Comparison of ENCODE assay signal across 22 mouse cellular contexts in the genomic region with DNA sequence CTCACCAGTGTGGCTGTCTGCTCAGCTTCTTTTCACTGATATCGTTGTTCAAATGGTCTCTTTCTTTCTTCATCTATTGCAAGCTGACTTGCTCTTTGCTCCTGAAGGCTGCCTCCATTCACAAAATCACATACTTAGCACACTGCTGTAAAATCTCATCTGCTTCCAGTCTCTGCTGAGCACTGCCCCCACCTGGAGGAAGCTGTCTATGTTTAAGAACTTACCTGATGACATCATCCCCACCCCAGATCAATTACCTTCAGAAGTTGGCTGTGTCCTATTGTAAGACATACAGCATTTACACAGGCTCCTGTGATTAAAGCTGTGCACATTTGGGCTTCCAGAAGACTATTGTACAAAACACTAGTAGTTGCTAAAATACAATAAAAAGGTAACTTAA. TPM values are rescaled to one million over a fixed set of nuclear protein-coding genes. Genes with fewer than 3 reads are reported as not detected.
A peak's percentile ranks its signal among the peaks of the same experiment; 100 is the strongest.
DNase-seq lines count a peak whose midpoint lies in the region; ATAC-seq and TF ChIP-seq lines count a peak whose summit lies in the region.
"Had no signal": no experiment of that assay in that cellular context is flagged by ENCODE, and none has a peak within 500 bp of the region (broad histone marks: within the 10 kb centered on the region; RNA-seq: fewer than 3 reads in every experiment).

No protein-coding gene starts in this region.

- H3K9me3 ChIP-seq in heart, embryonic 11.5 days (replicated peaks; ENCODE audit: control insufficient read depth, low read length): no peaks in the 10 kb centered on the region
- no peaks in the 10 kb centered on the region for H3K9me3 ChIP-seq in intestine, postnatal 0 days (ENCODE audit: control insufficient read depth)
- no peaks in the 10 kb centered on the region for H3K9me3 ChIP-seq in intestine, embryonic 15.5 days
- H3K9me3 ChIP-seq: embryonic facial prominence, embryonic 12.5 days; heart, embryonic 13.5 days; hindbrain, embryonic 13.5 days had no signal

- no peaks in the 10 kb centered on the region for H3K27me3 ChIP-seq in heart, embryonic 11.5 days (ENCODE audit: control insufficient read depth, insufficient read depth, low read length)
- no peaks in the 10 kb centered on the region for H3K27me3 ChIP-seq in intestine, postnatal 0 days (replicated peaks; ENCODE audit: control insufficient read depth, insufficient read depth, low read length)
- no peaks in the 10 kb centered on the region for H3K27me3 ChIP-seq in intestine, embryonic 15.5 days (replicated peaks)
- H3K27me3 ChIP-seq: embryonic facial prominence, embryonic 12.5 days; heart, embryonic 13.5 days; hindbrain, embryonic 13.5 days had no signal

- peak; percentile 51 for DNase-seq in heart, adult 11 months
- peak; percentile 6 for DNase-seq in thymus, postnatal 14 days
- no peak for DNase-seq in thymus, postnatal 0 days (ENCODE audit: low spot score)
- DNase-seq in R1 (ENCODE audit: low read depth, low spot score): peak; percentile 7
- DNase-seq in spleen, postnatal 4 days (ENCODE audit: low spot score in 2 of 2): no peak
- DNase-seq: adrenal gland, postnatal 10 days; B cell, adult 2 months; cerebellum, adult 11-12 months; cerebellum, adult 9-10 months; cerebellum, postnatal 25 days; gastrocnemius, postnatal 10 days; heart, adult 2 months; heart, postnatal 10 days; heart, postnatal 4 days had no signal

- no peak overlapping the region for H3K4me2 ChIP-seq in heart, embryonic 11.5 days
- H3K4me2 ChIP-seq in intestine, postnatal 0 days (replicated peaks; ENCODE audit: low read depth): no peak overlapping the region
- H3K4me2 ChIP-seq in intestine, embryonic 15.5 days (replicated peaks): no peak overlapping the region
- H3K4me2 ChIP-seq: embryonic facial prominence, embryonic 12.5 days; heart, embryonic 13.5 days; hindbrain, embryonic 13.5 days had no signal

- H3K9ac ChIP-seq in heart, embryonic 11.5 days (ENCODE audit: low read depth, low read length): no peak overlapping the region
- no peak overlapping the region for H3K9ac ChIP-seq in intestine, postnatal 0 days (ENCODE audit: low read depth, low read length)
- no peak overlapping the region for H3K9ac ChIP-seq in intestine, embryonic 15.5 days
- H3K9ac ChIP-seq: embryonic facial prominence, embryonic 12.5 days; heart, embryonic 13.5 days; hindbrain, embryonic 13.5 days had no signal

- ATAC-seq in heart, embryonic 11.5 days (replicated peaks; ENCODE audit: insufficient number of reproducible peaks, low FRiP score, low TSS enrichment): no peak
- no peak for ATAC-seq in intestine, postnatal 0 days
- no peak for ATAC-seq in intestine, embryonic 15.5 days
- ATAC-seq: CD4-positive, CD25-positive, alpha-beta regulatory T cell, adult 4 months; forebrain, embryonic 16.5 days had no signal

- peak; percentile 34; the same call in 1 of the 2 replicates for TF ChIP-seq CTCF in intestine, postnatal 0 days (IDR thresholded peaks at IDR 0.05; ENCODE audit: low read depth)

- H3K4me1 ChIP-seq in heart, embryonic 11.5 days (ENCODE audit: control insufficient read depth, insufficient read depth, low read length): no peaks in the 10 kb centered on the region
- no peaks in the 10 kb centered on the region for H3K4me1 ChIP-seq in intestine, postnatal 0 days (replicated peaks; ENCODE audit: control insufficient read depth, insufficient read depth, low read length)
- no peaks in the 10 kb centered on the region for H3K4me1 ChIP-seq in intestine, embryonic 15.5 days (replicated peaks)
- H3K4me1 ChIP-seq: heart, embryonic 13.5 days; hindbrain, embryonic 13.5 days had no signal

- H3K36me3 ChIP-seq in heart, embryonic 11.5 days (ENCODE audit: control insufficient read depth, insufficient read depth, low read length): no peaks in the 10 kb centered on the region
- no peaks in the 10 kb centered on the region for H3K36me3 ChIP-seq in intestine, postnatal 0 days (ENCODE audit: control insufficient read depth, insufficient read depth)
- H3K36me3 ChIP-seq in intestine, embryonic 15.5 days: no peaks in the 10 kb centered on the region
- H3K36me3 ChIP-seq: embryonic facial prominence, embryonic 12.5 days; heart, embryonic 13.5 days; hindbrain, embryonic 13.5 days had no signal

- 81% methylated on average over 1 of the region's 1 CpGs for WGBS in heart, embryonic 11.5 days (ENCODE audit: insufficient replicate concordance)
- WGBS in intestine, postnatal 0 days: 85% methylated on average over 1 of the region's 1 CpGs
- 87% methylated on average over 1 of the region's 1 CpGs for WGBS in intestine, embryonic 15.5 days

- H3K27ac ChIP-seq in heart, embryonic 11.5 days (ENCODE audit: low read depth, low read length): no peak overlapping the region
- H3K27ac ChIP-seq in intestine, postnatal 0 days (ENCODE audit: low read depth, low read length): no peak overlapping the region
- H3K27ac ChIP-seq in intestine, embryonic 15.5 days: no peak overlapping the region
- H3K27ac ChIP-seq: embryonic facial prominence, embryonic 12.5 days; heart, adult 2 months; heart, embryonic 13.5 days; hindbrain, embryonic 13.5 days had no signal

- no peak overlapping the region for H3K4me3 ChIP-seq in heart, embryonic 11.5 days (ENCODE audit: low read depth, low read length)
- H3K4me3 ChIP-seq in intestine, postnatal 0 days (ENCODE audit: low read depth, low read length): no peak overlapping the region
- no peak overlapping the region for H3K4me3 ChIP-seq in intestine, embryonic 15.5 days (replicated peaks)
- H3K4me3 ChIP-seq: embryonic facial prominence, embryonic 12.5 days; heart, adult 2 months; heart, embryonic 13.5 days; hindbrain, embryonic 13.5 days had no signal

RNA-seq across cellular contexts. Expression of gene C1qtnf7, which starts 13.5 kb away (rescaled TPM):
- polyA plus RNA-seq in heart, embryonic 11.5 days (2014; fragmentation: Nextera tagmentation; extraction: Ambion mirVana): 3.9 and 5.2 TPM in 2 replicates
- 3.8 and 4.3 TPM in 2 replicates for polyA plus RNA-seq in intestine, postnatal 0 days (2015; fragmentation: Nextera tagmentation; extraction: Ambion mirVana)
- polyA plus RNA-seq in intestine, embryonic 15.5 days (2015; fragmentation: Nextera tagmentation; extraction: Ambion mirVana): 7.3 and 7.5 TPM in 2 replicates
- 1.2 TPM in 2 replicates for polyA plus RNA-seq in thymus, postnatal 0 days (2015; fragmentation: Nextera tagmentation; extraction: Ambion mirVana)
- polyA plus RNA-seq: CD4-positive, CD25-positive, alpha-beta regulatory T cell, adult 4 months had no signal

Comparison
In these comparisons a context has a peak if more than half of its experiments do, and no peak if none do; other contexts are left out.
1. DNase-seq: peak in heart, adult 11 months (single experiment), thymus, postnatal 14 days (single experiment) and R1 (single experiment); none in thymus, postnatal 0 days (single experiment) and spleen, postnatal 4 days (0 of 2).